Mouse (Mus musculus) embryonic facial prominence, embryonic 12.5 days (tissue): ENCODE data around the gene Procr. TPM values are rescaled to one million over a fixed set of nuclear protein-coding genes. Genes with fewer than 3 reads are reported as not detected.

ENCODE experiments used
- polyA plus RNA-seq: library from polyadenylated mRNA; unstranded; fragments of >200 nt; fragmentation: Nextera tagmentation; extraction: Ambion mirVana; gene quantifications from 2 replicates; pipeline ENCODE4 v1.2.1, GENCODE M21; 2016

Procr gene
- polyA plus RNA-seq, 1 experiment from 2014 or later = 3.6 TPM

Other genes starting within 250 kb of the Procr start
- 14.4 and 15.5 TPM in 2 replicates for gene Acss2, start 233.2 kb upstream of the Procr start, polyA plus RNA-seq
- 11.4 and 13.8 TPM in 2 replicates for gene Ggt7, start 232.9 kb upstream of the Procr start, polyA plus RNA-seq
- gene Gss, start 158.3 kb upstream of the Procr start, polyA plus RNA-seq = 28.0 and 28.9 TPM in 2 replicates
- gene Myh7b, start 139.9 kb upstream of the Procr start, polyA plus RNA-seq = 1.3 and 1.4 TPM in 2 replicates
- gene Trpc4ap, start 58.7 kb upstream of the Procr start, polyA plus RNA-seq = 171 and 177 TPM in 2 replicates
- gene Edem2, start 21.6 kb upstream of the Procr start, polyA plus RNA-seq = 27.3 and 28.5 TPM in 2 replicates
- gene Gm17581, start 15.3 kb upstream of the Procr start, polyA plus RNA-seq = not detected in 2 replicates
- 0.61 and 1.1 TPM in 2 replicates for gene Mmp24, start 24.2 kb downstream of the Procr start, polyA plus RNA-seq
- 12.9 and 13.4 TPM in 2 replicates for gene BC029722, start 68.3 kb downstream of the Procr start, polyA plus RNA-seq
- 185 and 188 TPM in 2 replicates for gene Eif6, start 75.8 kb downstream of the Procr start, polyA plus RNA-seq
- 0.36 and 0.38 TPM in 2 replicates for gene Fam83c, start 83.7 kb downstream of the Procr start, polyA plus RNA-seq
- 61.3 and 71.5 TPM in 2 replicates for gene Uqcc1, start 179.2 kb downstream of the Procr start, polyA plus RNA-seq
- gene Gm15557, start 189.6 kb downstream of the Procr start, polyA plus RNA-seq = 0.28 TPM in 1 of 2 replicates, not detected in the other
- 5.6 and 10.5 TPM in 2 replicates for gene Gdf5, start 194.2 kb downstream of the Procr start, polyA plus RNA-seq
- 33.3 and 35.2 TPM in 2 replicates for gene Cep250, start 205.3 kb downstream of the Procr start, polyA plus RNA-seq